Mouse (Mus musculus): Measurements from ENCODE around the gene Ccm2l. TPM values are rescaled to one million over a fixed set of nuclear protein-coding genes. Genes with fewer than 3 reads are reported as not detected.

The Ccm2l gene
- total RNA-seq, 1 experiment from 2014 or later, result not detected

- peak; percentile 44 for ATAC-seq (replicated peaks; ENCODE audit: insufficient number of reproducible peaks, low FRiP score, low TSS enrichment, poor library complexity, severe bottlenecking)
Observed at GRCm38 (mm10) chr2:153083824-153084223, 18.1 kb downstream of the Ccm2l start.

GRCm38 (mm10) chr2:153084261-153084976 is 18.7 kb downstream of the Ccm2l start:
- ATAC-seq (replicated peaks; ENCODE audit: insufficient number of reproducible peaks, low FRiP score, low TSS enrichment, poor library complexity, severe bottlenecking), result peak; percentile 91

- ATAC-seq (replicated peaks; ENCODE audit: insufficient number of reproducible peaks, low FRiP score, low TSS enrichment, poor library complexity, severe bottlenecking), result no peak
Observed at GRCm38 (mm10) chr2:153085556-153085955, 19.8 kb downstream of the Ccm2l start.

GRCm38 (mm10) chr2:153086166-153086565 is 20.4 kb downstream of the Ccm2l start:
- ATAC-seq (replicated peaks; ENCODE audit: insufficient number of reproducible peaks, low FRiP score, low TSS enrichment, poor library complexity, severe bottlenecking), result no peak

- no peak for ATAC-seq (replicated peaks; ENCODE audit: insufficient number of reproducible peaks, low FRiP score, low TSS enrichment, poor library complexity, severe bottlenecking)
Observed at GRCm38 (mm10) chr2:153087091-153087490, 21.3 kb downstream of the Ccm2l start.

GRCm38 (mm10) chr2:153089316-153089715 is 23.6 kb downstream of the Ccm2l start:
- ATAC-seq (replicated peaks; ENCODE audit: insufficient number of reproducible peaks, low FRiP score, low TSS enrichment, poor library complexity, severe bottlenecking), result no peak

- ATAC-seq (replicated peaks; ENCODE audit: insufficient number of reproducible peaks, low FRiP score, low TSS enrichment, poor library complexity, severe bottlenecking), result peak; percentile 97
Observed at GRCm38 (mm10) chr2:153090551-153091165, 24.9 kb downstream of the Ccm2l start.

GRCm38 (mm10) chr2:153107046-153107766 is 41.5 kb downstream of the Ccm2l start:
- no peak for ATAC-seq (replicated peaks; ENCODE audit: insufficient number of reproducible peaks, low FRiP score, low TSS enrichment, poor library complexity, severe bottlenecking)

GRCm38 (mm10) chr2:153107802-153108201 is 42.0 kb downstream of the Ccm2l start:
- ATAC-seq (replicated peaks; ENCODE audit: insufficient number of reproducible peaks, low FRiP score, low TSS enrichment, poor library complexity, severe bottlenecking), result no peak

GRCm38 (mm10) chr2:153108313-153109264 is 42.8 kb downstream of the Ccm2l start, which contains the start of gene Hck:
Gene Hck, plus strand, starts transcription at chr2:153108468.
- peak; percentile 62 for ATAC-seq (replicated peaks; ENCODE audit: insufficient number of reproducible peaks, low FRiP score, low TSS enrichment, poor library complexity, severe bottlenecking)

- no peak for ATAC-seq (replicated peaks; ENCODE audit: insufficient number of reproducible peaks, low FRiP score, low TSS enrichment, poor library complexity, severe bottlenecking)
Observed at GRCm38 (mm10) chr2:153109596-153109995, 43.8 kb downstream of the Ccm2l start.

GRCm38 (mm10) chr2:153111298-153111697 is 45.5 kb downstream of the Ccm2l start:
- ATAC-seq (replicated peaks; ENCODE audit: insufficient number of reproducible peaks, low FRiP score, low TSS enrichment, poor library complexity, severe bottlenecking), result peak; percentile 55

- no peak for ATAC-seq (replicated peaks; ENCODE audit: insufficient number of reproducible peaks, low FRiP score, low TSS enrichment, poor library complexity, severe bottlenecking)
Observed at GRCm38 (mm10) chr2:153115679-153116081, 49.9 kb downstream of the Ccm2l start.

GRCm38 (mm10) chr2:153117051-153117486 is 51.3 kb downstream of the Ccm2l start:
- peak; percentile 66 for ATAC-seq (replicated peaks; ENCODE audit: insufficient number of reproducible peaks, low FRiP score, low TSS enrichment, poor library complexity, severe bottlenecking)

- no peak for ATAC-seq (replicated peaks; ENCODE audit: insufficient number of reproducible peaks, low FRiP score, low TSS enrichment, poor library complexity, severe bottlenecking)
Observed at GRCm38 (mm10) chr2:153119488-153119887, 53.7 kb downstream of the Ccm2l start.

- peak; percentile 92 for ATAC-seq (replicated peaks; ENCODE audit: insufficient number of reproducible peaks, low FRiP score, low TSS enrichment, poor library complexity, severe bottlenecking)
Observed at GRCm38 (mm10) chr2:153120126-153120525, 54.4 kb downstream of the Ccm2l start.

- no peak for ATAC-seq (replicated peaks; ENCODE audit: insufficient number of reproducible peaks, low FRiP score, low TSS enrichment, poor library complexity, severe bottlenecking)
Observed at GRCm38 (mm10) chr2:153121821-153122615, 56.3 kb downstream of the Ccm2l start.

GRCm38 (mm10) chr2:153122701-153123100 is 56.9 kb downstream of the Ccm2l start:
- no peak for ATAC-seq (replicated peaks; ENCODE audit: insufficient number of reproducible peaks, low FRiP score, low TSS enrichment, poor library complexity, severe bottlenecking)

Measured in monocyte, adult 5-6 weeks (primary cell).